Mouse (Mus musculus) colon, adult 2 months (tissue): ENCODE data around the gene Il1f8. TPM values are rescaled to one million over a fixed set of nuclear protein-coding genes. Genes with fewer than 3 reads are reported as not detected.

ENCODE experiments used
- polyA plus RNA-seq: library from polyadenylated mRNA; depleted of rRNA; stranded (reverse); fragments of >200 nt; gene quantifications from 2 replicates; pipeline ENCODE4 v1.2.3, GENCODE M21; 2012; rRNA removed

The Il1f8 gene
- 0.09 TPM in 1 of 2 replicates, not detected in the other for polyA plus RNA-seq

GRCm38 (mm10) chr2:24152861-24153260 is at the start of gene Il1f8:
Gene Il1f8 (plus strand): TSS chr2:24153161.

GRCm38 (mm10) chr2:24186176-24186575 is 33.2 kb downstream of the Il1f8 start, which contains the start of gene Il1f9:
Gene Il1f9 (plus strand): TSS chr2:24186476.

Other genes starting within 250 kb of the Il1f8 start
- gene Hnmt, start 103.8 kb upstream of the Il1f8 start, polyA plus RNA-seq, result 0.14 and 0.29 TPM in 2 replicates
- gene Tbpl2, start 56.6 kb upstream of the Il1f8 start, polyA plus RNA-seq, result not detected in 2 replicates
- gene Il1f9, start 33.3 kb downstream of the Il1f8 start, polyA plus RNA-seq, result not detected in 2 replicates
- gene Il1f6, start 62.3 kb downstream of the Il1f8 start, polyA plus RNA-seq, result 0.14 TPM in 1 of 2 replicates, not detected in the other
- not detected in 2 replicates for gene Il1f5, start 123.8 kb downstream of the Il1f8 start, polyA plus RNA-seq
- gene Il1f10, start 138.0 kb downstream of the Il1f8 start, polyA plus RNA-seq, result not detected in 2 replicates
- 15.0 and 17.0 TPM in 2 replicates for gene Il1rn, start 183.7 kb downstream of the Il1f8 start, polyA plus RNA-seq
- gene Psd4, start 214.4 kb downstream of the Il1f8 start, polyA plus RNA-seq, result 39.8 and 42.9 TPM in 2 replicates